Mouse (Mus musculus) heart, adult 2 months (tissue): ENCODE results near the gene Olfr215.

Experiments
- CTCF ChIP-seq: fragments of 200-600 bp; IDR thresholded peaks from 2 replicates; pipeline ENCODE4 v1.8.1; 2022; ENCODE audit warnings: antibody characterized with exemption, mild to moderate bottlenecking, moderate library complexity
- EP300 ChIP-seq: fragments of 200-500 bp; IDR thresholded peaks from 2 replicates; pipeline ENCODE4 v1.6.1; 2011; ENCODE audit warnings: low read depth, low read length, control low read depth; ENCODE audit not compliant: insufficient read depth
- POLR2A ChIP-seq: fragments of 200-500 bp; IDR thresholded peaks from 2 replicates; pipeline ENCODE4 v1.6.1; 2011; ENCODE audit warnings: mild to moderate bottlenecking, low read depth, low read length, control low read depth; ENCODE audit not compliant: insufficient read depth

GRCm38 (mm10) chr6:116632129-116632528 is 48.1 kb upstream of the Olfr215 start:
- peak; percentile 94 for TF ChIP-seq CTCF
- TF ChIP-seq POLR2A = no peak
- peak; percentile 81 for TF ChIP-seq EP300
